Mouse (Mus musculus) colon, adult 2 months (tissue): Measurements from ENCODE around the gene Gcm2. TPM values are rescaled to one million over a fixed set of nuclear protein-coding genes. Genes with fewer than 3 reads are reported as not detected.

Source experiments
- polyA plus RNA-seq: library from polyadenylated mRNA; depleted of rRNA; stranded (reverse); fragments of >200 nt; gene quantifications from 2 replicates; pipeline ENCODE4 v1.2.3, GENCODE M21; 2012; rRNA removed

Gcm2 gene
- polyA plus RNA-seq: not detected in 2 replicates

GRCm38 (mm10) chr13:41110935-41111334 lies at the start of gene Gcm2:
Gcm2 (minus strand) TSS chr13:41111035.

GRCm38 (mm10) chr13:41113940-41114339 lies 3.1 kb upstream of the Gcm2 start, which contains the start of gene Sycp2l:
Sycp2l (plus strand) TSS chr13:41114307.

GRCm38 (mm10) chr13:41079421-41079780 lies 31.4 kb downstream of the Gcm2 start, which contains the start of gene Mak:
Mak (minus strand) TSS chr13:41079706.

Other genes with a start within 250 kb of the Gcm2 start
- 41.9 and 45.6 TPM in 2 replicates for gene Pak1ip1, start 110.0 kb downstream of the Gcm2 start, polyA plus RNA-seq
- gene Tmem14c, start 94.7 kb downstream of the Gcm2 start, polyA plus RNA-seq: 90.8 and 126 TPM in 2 replicates
- gene Mak, start 31.3 kb downstream of the Gcm2 start, polyA plus RNA-seq: 0.06 TPM in 1 of 2 replicates, not detected in the other
- gene Sycp2l, start 3.3 kb upstream of the Gcm2 start, polyA plus RNA-seq: not detected in 2 replicates
- 0.02 TPM in 1 of 2 replicates, not detected in the other for gene Elovl2, start 109.4 kb upstream of the Gcm2 start, polyA plus RNA-seq
- 3.7 TPM in 2 replicates for gene Smim13, start 138.8 kb upstream of the Gcm2 start, polyA plus RNA-seq
- not detected in 2 replicates for gene Gm17364, start 162.9 kb upstream of the Gcm2 start, polyA plus RNA-seq